Mouse (Mus musculus): ENCODE results near the gene Enkd1. TPM values are rescaled to one million over a fixed set of nuclear protein-coding genes. Genes with fewer than 3 reads are reported as not detected.

Gene Enkd1
- total and polyA plus RNA-seq, 2 experiments from 2014 or later, result 9.8 to 15.4 TPM

DNA sequence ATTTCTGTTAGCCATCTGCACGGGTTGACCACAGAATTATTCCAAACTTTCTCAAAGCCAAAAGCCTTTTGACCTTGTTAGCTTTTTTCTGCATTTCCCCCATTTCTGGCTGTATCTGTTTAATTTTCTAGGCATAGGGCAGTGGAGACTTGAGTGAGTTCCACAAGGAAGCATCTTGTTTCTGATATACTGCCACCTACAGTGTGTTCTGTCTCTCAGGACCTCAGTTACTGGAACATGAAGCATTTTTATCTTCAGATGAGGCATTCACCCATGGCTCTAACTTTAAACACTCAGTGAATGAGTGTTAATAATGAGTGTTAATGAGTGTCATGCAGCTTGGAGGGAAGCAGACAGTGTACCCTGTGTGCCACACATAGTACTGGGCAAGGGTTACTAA is 30.1 kb downstream of the Enkd1 start:
- ATAC-seq (ENCODE audit: low FRiP score) (no peak), DNase-seq (ENCODE audit: low spot score) (no peak)
- Histone ChIP-seq H3K27ac (ENCODE audit: low read depth, low read length) (no peak overlapping the region), H3K36me3 (ENCODE audit: insufficient read depth, low read length) (peaks cover 66% of the 10 kb centered on the region), H3K4me1 (ENCODE audit: insufficient read depth, low read length) (no peaks in the 10 kb centered on the region), H3K9me3 (ENCODE audit: low read length) (no peaks in the 10 kb centered on the region), H3K4me3 (ENCODE audit: low read depth, low read length) (no peak overlapping the region), H3K9ac (replicated peaks; ENCODE audit: low read length, poor library complexity, severe bottlenecking) (no peak overlapping the region), H3K4me2 (ENCODE audit: low read depth, low read length, poor library complexity, severe bottlenecking) (no peak overlapping the region), H3K27me3 (ENCODE audit: insufficient read depth, low read length) (no peaks in the 10 kb centered on the region)
- TF ChIP-seq CTCF (IDR thresholded peaks at IDR 0.05), result peak; percentile 53
- 93% methylated on average over 1 of the region's 1 CpGs for WGBS

DNA sequence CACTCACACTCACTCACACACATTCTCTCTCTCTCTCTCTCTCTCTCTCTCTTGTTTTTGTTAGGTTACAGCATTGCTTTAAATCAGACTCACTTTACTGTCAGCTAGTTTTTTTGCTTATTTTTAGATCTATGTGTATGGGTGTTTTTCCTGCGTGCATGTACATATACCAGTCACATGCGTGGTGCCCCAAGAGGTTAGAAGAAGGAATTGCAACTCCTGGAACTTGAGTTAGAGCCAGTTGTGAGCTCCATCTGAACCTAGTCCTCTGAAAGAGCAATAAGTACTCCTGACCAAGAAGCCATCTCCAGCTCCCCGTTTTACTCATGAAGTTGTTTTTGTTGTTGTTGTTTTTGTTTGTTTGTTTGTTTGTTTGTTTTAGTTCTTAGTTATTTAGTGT is 46.8 kb downstream of the Enkd1 start:
- TF ChIP-seq CTCF (IDR thresholded peaks at IDR 0.05), result peak; percentile 63
- H3K36me3 ChIP-seq (ENCODE audit: insufficient read depth, low read length), result peaks cover 16% of the 10 kb centered on the region
- no peak overlapping the region for H3K4me3 ChIP-seq (ENCODE audit: low read depth, low read length)
- H3K9me3 ChIP-seq (ENCODE audit: low read length), result no peaks in the 10 kb centered on the region
- no peak overlapping the region for H3K4me2 ChIP-seq (ENCODE audit: low read depth, low read length, poor library complexity, severe bottlenecking)
- no peaks in the 10 kb centered on the region for H3K27me3 ChIP-seq (ENCODE audit: insufficient read depth, low read length)
- peak; percentile 53 for DNase-seq (ENCODE audit: low spot score)
- no peak overlapping the region for H3K27ac ChIP-seq (ENCODE audit: low read depth, low read length)
- no peak for ATAC-seq (ENCODE audit: low FRiP score)
- H3K9ac ChIP-seq (replicated peaks; ENCODE audit: low read length, poor library complexity, severe bottlenecking), result no peak overlapping the region
- no peaks in the 10 kb centered on the region for H3K4me1 ChIP-seq (ENCODE audit: insufficient read depth, low read length)
- WGBS, result 72% methylated on average over 3 of the region's 3 CpGs

DNA sequence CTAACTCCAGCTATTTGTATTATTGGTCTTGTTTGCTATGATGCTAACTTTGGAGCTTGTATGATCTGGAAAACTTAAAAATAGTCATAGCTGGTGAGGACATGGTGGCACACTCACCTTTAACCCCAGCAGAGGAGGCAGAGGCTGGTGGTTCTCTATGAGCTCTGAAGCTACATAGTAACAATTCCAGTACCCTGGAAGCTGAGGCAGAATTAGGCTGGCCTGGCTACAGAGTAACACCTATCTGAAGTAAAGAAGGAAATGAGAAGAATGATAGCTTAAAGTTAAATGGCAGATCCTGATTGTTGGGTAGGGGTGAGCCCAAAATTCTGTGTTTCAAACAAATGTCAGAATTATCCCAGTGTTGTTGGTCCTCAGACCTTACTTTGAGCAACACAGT is 50.4 kb downstream of the Enkd1 start:
- H3K4me1 ChIP-seq (ENCODE audit: insufficient read depth, low read length), result no peaks in the 10 kb centered on the region
- H3K9me3 ChIP-seq (ENCODE audit: low read length), result no peaks in the 10 kb centered on the region
- H3K9ac ChIP-seq (replicated peaks; ENCODE audit: low read length, poor library complexity, severe bottlenecking), result no peak overlapping the region
- H3K4me3 ChIP-seq (ENCODE audit: low read depth, low read length), result no peak overlapping the region
- ATAC-seq (ENCODE audit: low FRiP score) (no peak), DNase-seq (ENCODE audit: low spot score) (no peak)
- H3K27ac ChIP-seq (ENCODE audit: low read depth, low read length), result no peak overlapping the region
- no peak for TF ChIP-seq CTCF (IDR thresholded peaks at IDR 0.05)
- no peak overlapping the region for H3K4me2 ChIP-seq (ENCODE audit: low read depth, low read length, poor library complexity, severe bottlenecking)
- H3K36me3 ChIP-seq (ENCODE audit: insufficient read depth, low read length), result 0 out of 2 replicates have a peak, but pooled peaks cover 5% of the 10 kb centered on the region
- H3K27me3 ChIP-seq (ENCODE audit: insufficient read depth, low read length), result no peaks in the 10 kb centered on the region

Other genes starting within 250 kb of the Enkd1 start
- 75.0 and 82.8 TPM in 2 replicates for gene Tppp3, start 236.7 kb downstream of the Enkd1 start, total RNA-seq (2014; rRNA removed)
- 159 and 164 TPM in 2 replicates for gene Tppp3, start 236.7 kb downstream of the Enkd1 start, polyA plus RNA-seq (2015; fragmentation: Nextera tagmentation; extraction: Ambion mirVana)
- gene Zdhhc1, start 211.3 kb downstream of the Enkd1 start, total RNA-seq (2014; rRNA removed), result 32.9 and 47.2 TPM in 2 replicates
- 27.3 and 27.9 TPM in 2 replicates for gene Zdhhc1, start 211.3 kb downstream of the Enkd1 start, polyA plus RNA-seq (2015; fragmentation: Nextera tagmentation; extraction: Ambion mirVana)
- gene Hsd11b2, start 189.5 kb downstream of the Enkd1 start, total RNA-seq (2014; rRNA removed), result 0.57 and 0.88 TPM in 2 replicates
- 1.3 and 1.9 TPM in 2 replicates for gene Hsd11b2, start 189.5 kb downstream of the Enkd1 start, polyA plus RNA-seq (2015; fragmentation: Nextera tagmentation; extraction: Ambion mirVana)
- 214 and 238 TPM in 2 replicates for gene Atp6v0d1, start 142.2 kb downstream of the Enkd1 start, total RNA-seq (2014; rRNA removed)
- 272 and 300 TPM in 2 replicates for gene Atp6v0d1, start 142.2 kb downstream of the Enkd1 start, polyA plus RNA-seq (2015; fragmentation: Nextera tagmentation; extraction: Ambion mirVana)
- 12.6 and 16.1 TPM in 2 replicates for gene Ripor1, start 103.0 kb downstream of the Enkd1 start, total RNA-seq (2014; rRNA removed)
- gene Ripor1, start 103.0 kb downstream of the Enkd1 start, polyA plus RNA-seq (2015; fragmentation: Nextera tagmentation; extraction: Ambion mirVana), result 32.6 and 32.7 TPM in 2 replicates
- gene Ctcf, start 71.6 kb downstream of the Enkd1 start, total RNA-seq (2014; rRNA removed), result 40.2 and 44.2 TPM in 2 replicates
- 73.0 and 81.9 TPM in 2 replicates for gene Ctcf, start 71.6 kb downstream of the Enkd1 start, polyA plus RNA-seq (2015; fragmentation: Nextera tagmentation; extraction: Ambion mirVana)
- gene Agrp, start 70.8 kb downstream of the Enkd1 start, total RNA-seq (2014; rRNA removed), result not detected in 2 replicates
- gene Agrp, start 70.8 kb downstream of the Enkd1 start, polyA plus RNA-seq (2015; fragmentation: Nextera tagmentation; extraction: Ambion mirVana), result 3.2 and 7.6 TPM in 2 replicates
- 5.4 and 5.6 TPM in 2 replicates for gene Carmil2, start 21.9 kb downstream of the Enkd1 start, total RNA-seq (2014; rRNA removed)
- 35.1 and 36.0 TPM in 2 replicates for gene Carmil2, start 21.9 kb downstream of the Enkd1 start, polyA plus RNA-seq (2015; fragmentation: Nextera tagmentation; extraction: Ambion mirVana)
- gene Acd, start 7.1 kb downstream of the Enkd1 start, total RNA-seq (2014; rRNA removed), result 20.6 and 32.0 TPM in 2 replicates
- gene Acd, start 7.1 kb downstream of the Enkd1 start, polyA plus RNA-seq (2015; fragmentation: Nextera tagmentation; extraction: Ambion mirVana), result 84.7 and 93.0 TPM in 2 replicates
- 99.3 and 110 TPM in 2 replicates for gene Pard6a, start 7.1 kb downstream of the Enkd1 start, total RNA-seq (2014; rRNA removed)
- 71.4 and 73.4 TPM in 2 replicates for gene Pard6a, start 7.1 kb downstream of the Enkd1 start, polyA plus RNA-seq (2015; fragmentation: Nextera tagmentation; extraction: Ambion mirVana)
- not detected in 2 replicates for gene 4933405L10Rik, start 555 bp downstream of the Enkd1 start, total RNA-seq (2014; rRNA removed)
- gene 4933405L10Rik, start 555 bp downstream of the Enkd1 start, polyA plus RNA-seq (2015; fragmentation: Nextera tagmentation; extraction: Ambion mirVana), result 0.44 and 0.50 TPM in 2 replicates
- 47.6 and 64.7 TPM in 2 replicates for gene Gfod2, start 50.5 kb upstream of the Enkd1 start, total RNA-seq (2014; rRNA removed)
- gene Gfod2, start 50.5 kb upstream of the Enkd1 start, polyA plus RNA-seq (2015; fragmentation: Nextera tagmentation; extraction: Ambion mirVana), result 60.9 and 67.9 TPM in 2 replicates
- 13.4 and 13.5 TPM in 2 replicates for gene Ranbp10, start 119.1 kb upstream of the Enkd1 start, total RNA-seq (2014; rRNA removed)
- 4.8 and 6.4 TPM in 2 replicates for gene Ranbp10, start 119.1 kb upstream of the Enkd1 start, polyA plus RNA-seq (2015; fragmentation: Nextera tagmentation; extraction: Ambion mirVana)
- 0.14 and 0.16 TPM in 2 replicates for gene Tsnaxip1, start 119.5 kb upstream of the Enkd1 start, total RNA-seq (2014; rRNA removed)
- 0.62 and 0.88 TPM in 2 replicates for gene Tsnaxip1, start 119.5 kb upstream of the Enkd1 start, polyA plus RNA-seq (2015; fragmentation: Nextera tagmentation; extraction: Ambion mirVana)
- 44.8 and 48.6 TPM in 2 replicates for gene Cenpt, start 145.1 kb upstream of the Enkd1 start, total RNA-seq (2014; rRNA removed)
- gene Cenpt, start 145.1 kb upstream of the Enkd1 start, polyA plus RNA-seq (2015; fragmentation: Nextera tagmentation; extraction: Ambion mirVana), result 45.2 and 48.7 TPM in 2 replicates
- gene Thap11, start 146.9 kb upstream of the Enkd1 start, total RNA-seq (2014; rRNA removed), result 52.0 and 80.1 TPM in 2 replicates
- 40.1 and 42.9 TPM in 2 replicates for gene Thap11, start 146.9 kb upstream of the Enkd1 start, polyA plus RNA-seq (2015; fragmentation: Nextera tagmentation; extraction: Ambion mirVana)
- 60.7 and 65.2 TPM in 2 replicates for gene Nutf2, start 152.4 kb upstream of the Enkd1 start, total RNA-seq (2014; rRNA removed)
- 109 and 137 TPM in 2 replicates for gene Nutf2, start 152.4 kb upstream of the Enkd1 start, polyA plus RNA-seq (2015; fragmentation: Nextera tagmentation; extraction: Ambion mirVana)
- 100 and 125 TPM in 2 replicates for gene Edc4, start 172.7 kb upstream of the Enkd1 start, total RNA-seq (2014; rRNA removed)
- gene Edc4, start 172.7 kb upstream of the Enkd1 start, polyA plus RNA-seq (2015; fragmentation: Nextera tagmentation; extraction: Ambion mirVana), result 45.2 and 45.4 TPM in 2 replicates
- gene Nrn1l, start 185.4 kb upstream of the Enkd1 start, total RNA-seq (2014; rRNA removed), result 1.3 and 1.9 TPM in 2 replicates
- 1.3 TPM in 2 replicates for gene Nrn1l, start 185.4 kb upstream of the Enkd1 start, polyA plus RNA-seq (2015; fragmentation: Nextera tagmentation; extraction: Ambion mirVana)
- 23.2 and 23.9 TPM in 2 replicates for gene Pskh1, start 192.2 kb upstream of the Enkd1 start, total RNA-seq (2014; rRNA removed)
- 8.7 and 11.9 TPM in 2 replicates for gene Pskh1, start 192.2 kb upstream of the Enkd1 start, polyA plus RNA-seq (2015; fragmentation: Nextera tagmentation; extraction: Ambion mirVana)
- 3.6 and 4.0 TPM in 2 replicates for gene Ctrl, start 225.7 kb upstream of the Enkd1 start, total RNA-seq (2014; rRNA removed)
- gene Ctrl, start 225.7 kb upstream of the Enkd1 start, polyA plus RNA-seq (2015; fragmentation: Nextera tagmentation; extraction: Ambion mirVana), result 3.2 and 3.9 TPM in 2 replicates
- 44.9 and 85.1 TPM in 2 replicates for gene Psmb10, start 230.2 kb upstream of the Enkd1 start, total RNA-seq (2014; rRNA removed)
- 110 and 122 TPM in 2 replicates for gene Psmb10, start 230.2 kb upstream of the Enkd1 start, polyA plus RNA-seq (2015; fragmentation: Nextera tagmentation; extraction: Ambion mirVana)
- gene Lcat, start 235.2 kb upstream of the Enkd1 start, total RNA-seq (2014; rRNA removed), result 7.5 and 19.3 TPM in 2 replicates
- 5.6 and 6.8 TPM in 2 replicates for gene Lcat, start 235.2 kb upstream of the Enkd1 start, polyA plus RNA-seq (2015; fragmentation: Nextera tagmentation; extraction: Ambion mirVana)

Data from midbrain, postnatal 0 days (tissue).